Mouse (Mus musculus) thymus, adult 2 months (tissue): Measurements from ENCODE around the gene Sytl5.

Experiments used
- CTCF ChIP-seq: fragments of 200-500 bp; IDR thresholded peaks from 2 replicates; pipeline ENCODE4 v1.5.1; 2012; ENCODE audit warnings: mild to moderate bottlenecking, control low read depth, low read length, moderate library complexity, borderline replicate concordance; ENCODE audit not compliant: control insufficient read depth, poor library complexity, insufficient read depth; ENCODE audit errors: extremely low read depth
- POLR2A ChIP-seq: fragments of 200-500 bp; IDR thresholded peaks from 2 replicates; pipeline ENCODE4 v1.6.1; 2012; ENCODE audit warnings: mild to moderate bottlenecking, low read length, control low read depth, moderate library complexity; ENCODE audit not compliant: control insufficient read depth, poor library complexity, insufficient read depth; ENCODE audit errors: extremely low read depth

DNA sequence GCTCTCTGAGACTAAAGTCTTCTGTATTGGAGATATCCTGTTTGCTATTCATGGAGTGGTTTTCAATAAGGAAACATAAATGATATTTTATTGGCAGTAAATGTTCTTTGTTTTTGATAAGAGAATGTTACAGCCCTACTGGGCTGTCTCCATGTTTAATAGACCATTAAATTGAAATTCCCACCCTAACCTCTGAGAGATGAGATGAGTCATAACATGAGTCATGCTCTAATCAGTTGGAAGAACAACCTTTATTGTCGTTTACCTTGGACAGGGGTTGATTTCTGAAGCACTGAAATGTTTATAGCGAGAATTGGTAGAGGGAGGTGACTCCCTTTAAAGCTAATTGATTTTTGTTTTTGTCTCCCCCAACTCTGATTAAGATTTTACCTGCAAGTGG, 24.1 kb downstream of the Sytl5 start:
- no peak for TF ChIP-seq CTCF
- no peak for TF ChIP-seq POLR2A
